In genomic region chr17:21517130-21517671, GRCm38 (mm10) we compare ENCODE assay signal across 8 mouse cellular contexts. TPM values are rescaled to one million over a fixed set of nuclear protein-coding genes. Genes with fewer than 3 reads are reported as not detected.
DNase-seq lines count a peak whose midpoint lies in the region; ATAC-seq and TF ChIP-seq lines count a peak whose summit lies in the region.

No protein-coding gene starts in this region.

- no peak for DNase-seq in kidney, postnatal 0 days (ENCODE audit: low spot score)
- no peak for DNase-seq in kidney, adult 11 months
- no peak for DNase-seq in embryonic facial prominence, embryonic 11.5 days (ENCODE audit: low spot score)
- DNase-seq in adrenal gland, postnatal 4 days (ENCODE audit: low spot score in 2 of 2): no peak
- DNase-seq in frontal cortex, postnatal 36 days (ENCODE audit: low spot score in 2 of 2): no peak
- no peak for DNase-seq in left cerebral cortex, postnatal 36 days (ENCODE audit: low spot score in 2 of 2)

- no peak for TF ChIP-seq CTCF in kidney, postnatal 0 days (IDR thresholded peaks at IDR 0.05; ENCODE audit: low read depth)

- H3K4me3 ChIP-seq in kidney, postnatal 0 days (replicated peaks; ENCODE audit: low read depth, low read length): peak overlapping the region; percentile 50
- H3K4me3 ChIP-seq in embryonic facial prominence, embryonic 11.5 days (ENCODE audit: low read depth, low read length): peak overlapping the region; percentile 49; the same call in 1 of the 2 replicates
- peak overlapping the region; percentile 55 for H3K4me3 ChIP-seq in intestine, embryonic 15.5 days (replicated peaks)
- H3K4me3 ChIP-seq in myocyte: peak overlapping the region; percentile 71

- peak overlapping the region; percentile 54 for H3ac ChIP-seq in myocyte (ENCODE audit: control insufficient read depth, insufficient read length)

- H3K4me1 ChIP-seq in kidney, postnatal 0 days (replicated peaks; ENCODE audit: insufficient read depth, low read length): peaks cover 3% of the 10 kb centered on the region; the same call in 1 of the 2 replicates
- no peaks in the 10 kb centered on the region for H3K4me1 ChIP-seq in embryonic facial prominence, embryonic 11.5 days (ENCODE audit: control insufficient read depth, insufficient read depth, low read length)
- 0 out of 2 replicates have a peak, but pooled peaks cover 4% of the 10 kb centered on the region for H3K4me1 ChIP-seq in intestine, embryonic 15.5 days (replicated peaks)

- H3K9me3 ChIP-seq in kidney, postnatal 0 days (replicated peaks; ENCODE audit: low read length): no peaks in the 10 kb centered on the region
- H3K9me3 ChIP-seq in embryonic facial prominence, embryonic 11.5 days (replicated peaks; ENCODE audit: control insufficient read depth, low read length): no peaks in the 10 kb centered on the region
- no peaks in the 10 kb centered on the region for H3K9me3 ChIP-seq in intestine, embryonic 15.5 days

- peak overlapping the region; percentile 95 for H3K27ac ChIP-seq in kidney, postnatal 0 days
- H3K27ac ChIP-seq in embryonic facial prominence, embryonic 11.5 days (replicated peaks; ENCODE audit: low read depth, low read length): no peak overlapping the region; the same call in 1 of the 2 replicates
- peak overlapping the region; percentile 88 for H3K27ac ChIP-seq in intestine, embryonic 15.5 days

- 29% methylated on average over 4 of the region's 4 CpGs for WGBS in kidney, postnatal 0 days
- WGBS in embryonic facial prominence, embryonic 11.5 days: 49% methylated on average over 4 of the region's 4 CpGs
- whole genome bisulfite sequencing in intestine, embryonic 15.5 days: 27% methylated on average over 4 of the region's 4 CpGs

- TF ChIP-seq POLR2A in myocyte (IDR thresholded peaks at IDR 0.05; ENCODE audit: insufficient read length, low read depth): no peak

- no peaks in the 10 kb centered on the region for H3K27me3 ChIP-seq in kidney, postnatal 0 days (ENCODE audit: insufficient read depth, low read length)
- no peaks in the 10 kb centered on the region for H3K27me3 ChIP-seq in embryonic facial prominence, embryonic 11.5 days (ENCODE audit: control insufficient read depth, insufficient read depth, low read length)
- H3K27me3 ChIP-seq in intestine, embryonic 15.5 days (replicated peaks): no peaks in the 10 kb centered on the region
- no peaks in the 10 kb centered on the region for H3K27me3 ChIP-seq in myocyte (ENCODE audit: control insufficient read depth, insufficient read depth, insufficient read length)

- H3K4me2 ChIP-seq in kidney, postnatal 0 days (ENCODE audit: low read length): peak overlapping the region; percentile 87
- H3K4me2 ChIP-seq in embryonic facial prominence, embryonic 11.5 days (ENCODE audit: low read depth, low read length): no peak overlapping the region; the same call in 1 of the 2 replicates
- peak overlapping the region; percentile 80 for H3K4me2 ChIP-seq in intestine, embryonic 15.5 days (replicated peaks)
- H3K4me2 ChIP-seq in myocyte (ENCODE audit: low read depth): peak overlapping the region; percentile 98

- intact Hi-C loops in left cerebral cortex, postnatal 36 days (cut with DNase I): loop anchor here (5.0 kb wide), 1 partner anchor 245 kb away; no protein-coding TSS in a partner anchor

- ATAC-seq in kidney, postnatal 0 days (replicated peaks; ENCODE audit: low FRiP score, low read depth): no peak
- no peak for ATAC-seq in embryonic facial prominence, embryonic 11.5 days (replicated peaks; ENCODE audit: insufficient number of reproducible peaks, low FRiP score, low TSS enrichment, low read depth)
- peak; percentile 20; the same call in 1 of the 2 replicates for ATAC-seq in intestine, embryonic 15.5 days

- H3K79me2 ChIP-seq in myocyte (ENCODE audit: control insufficient read depth, insufficient read depth): no peaks in the 10 kb centered on the region

- no peaks in the 10 kb centered on the region for H3K36me3 ChIP-seq in kidney, postnatal 0 days (ENCODE audit: insufficient read depth, low read length)
- no peaks in the 10 kb centered on the region for H3K36me3 ChIP-seq in embryonic facial prominence, embryonic 11.5 days (replicated peaks; ENCODE audit: control insufficient read depth, insufficient read depth, low read depth, low read length)
- H3K36me3 ChIP-seq in intestine, embryonic 15.5 days: no peaks in the 10 kb centered on the region
- H3K36me3 ChIP-seq in myocyte (ENCODE audit: control insufficient read depth, insufficient read depth): no peaks in the 10 kb centered on the region

- H3K9ac ChIP-seq in kidney, postnatal 0 days (ENCODE audit: low read depth, low read length): peak overlapping the region; percentile 73
- H3K9ac ChIP-seq in embryonic facial prominence, embryonic 11.5 days (replicated peaks; ENCODE audit: low read length): no peak overlapping the region; the same call in 1 of the 2 replicates
- H3K9ac ChIP-seq in intestine, embryonic 15.5 days: peak overlapping the region; percentile 68

TF ChIP-seq in myocyte, 11 proteins besides CTCF, POLR2A, EP300 and RAD21:
- no peak for TF ChIP-seq POLR2AphosphoS2 (IDR thresholded peaks at IDR 0.05; ENCODE audit: insufficient read length, low read depth)
TF ChIP-seq in myocyte: peak in this region for 0.

RNA-seq across cellular contexts. Expression of gene Zfp52, which starts 18.1 kb away (rescaled TPM):
- polyA plus RNA-seq in kidney, postnatal 0 days (2015; fragmentation: Nextera tagmentation; extraction: Ambion mirVana): 5.6 and 6.9 TPM in 2 replicates
- 1.8 and 3.2 TPM in 2 replicates for polyA plus RNA-seq in embryonic facial prominence, embryonic 11.5 days (2014; fragmentation: Nextera tagmentation; extraction: Ambion mirVana)
- 4.0 and 4.3 TPM in 2 replicates for polyA plus RNA-seq in intestine, embryonic 15.5 days (2015; fragmentation: Nextera tagmentation; extraction: Ambion mirVana)
- 1.9 TPM for polyA plus RNA-seq in myocyte (2012; fragmentation: generic; extraction: Trizol)
- 10 to 100 TPM; 28.1 to 30.6 TPM for total RNA-seq in adrenal gland, postnatal 4 days (2021)
- 1 to 10 TPM; 4.9 to 7.5 TPM for total RNA-seq in left cerebral cortex, postnatal 36 days (2021)

RNA-seq across cellular contexts. Expression of gene Zfp53, which starts 28.4 kb away (rescaled TPM):
- 11.5 and 12.0 TPM in 2 replicates for polyA plus RNA-seq in kidney, postnatal 0 days (2015; fragmentation: Nextera tagmentation; extraction: Ambion mirVana)
- 10.3 and 10.4 TPM in 2 replicates for polyA plus RNA-seq in embryonic facial prominence, embryonic 11.5 days (2014; fragmentation: Nextera tagmentation; extraction: Ambion mirVana)
- 12.2 and 14.5 TPM in 2 replicates for polyA plus RNA-seq in intestine, embryonic 15.5 days (2015; fragmentation: Nextera tagmentation; extraction: Ambion mirVana)
- 1.5 TPM for polyA plus RNA-seq in myocyte (2012; fragmentation: generic; extraction: Trizol)
- 1 to 10 TPM; 6.9 to 7.5 TPM for total RNA-seq in adrenal gland, postnatal 4 days (2021)
- 1 to 10 TPM; 3.6 to 4.5 TPM for total RNA-seq in left cerebral cortex, postnatal 36 days (2021)

RNA-seq across cellular contexts. Expression of gene Zfp948, which starts 49.6 kb away (rescaled TPM):
- 13.6 and 15.5 TPM in 2 replicates for polyA plus RNA-seq in kidney, postnatal 0 days (2015; fragmentation: Nextera tagmentation; extraction: Ambion mirVana)
- polyA plus RNA-seq in embryonic facial prominence, embryonic 11.5 days (2014; fragmentation: Nextera tagmentation; extraction: Ambion mirVana): 17.4 and 22.1 TPM in 2 replicates
- polyA plus RNA-seq in intestine, embryonic 15.5 days (2015; fragmentation: Nextera tagmentation; extraction: Ambion mirVana): 17.0 and 17.7 TPM in 2 replicates
- 2.0 TPM for polyA plus RNA-seq in myocyte (2012; fragmentation: generic; extraction: Trizol)
- total RNA-seq in adrenal gland, postnatal 4 days (2021): 10 to 100 TPM; 13.7 to 15.5 TPM
- 10 to 100 TPM; 10.0 to 11.0 TPM for total RNA-seq in left cerebral cortex, postnatal 36 days (2021)
